Mouse (Mus musculus): Measurements from ENCODE around the gene Gltp.

Gene Gltp

DNA sequence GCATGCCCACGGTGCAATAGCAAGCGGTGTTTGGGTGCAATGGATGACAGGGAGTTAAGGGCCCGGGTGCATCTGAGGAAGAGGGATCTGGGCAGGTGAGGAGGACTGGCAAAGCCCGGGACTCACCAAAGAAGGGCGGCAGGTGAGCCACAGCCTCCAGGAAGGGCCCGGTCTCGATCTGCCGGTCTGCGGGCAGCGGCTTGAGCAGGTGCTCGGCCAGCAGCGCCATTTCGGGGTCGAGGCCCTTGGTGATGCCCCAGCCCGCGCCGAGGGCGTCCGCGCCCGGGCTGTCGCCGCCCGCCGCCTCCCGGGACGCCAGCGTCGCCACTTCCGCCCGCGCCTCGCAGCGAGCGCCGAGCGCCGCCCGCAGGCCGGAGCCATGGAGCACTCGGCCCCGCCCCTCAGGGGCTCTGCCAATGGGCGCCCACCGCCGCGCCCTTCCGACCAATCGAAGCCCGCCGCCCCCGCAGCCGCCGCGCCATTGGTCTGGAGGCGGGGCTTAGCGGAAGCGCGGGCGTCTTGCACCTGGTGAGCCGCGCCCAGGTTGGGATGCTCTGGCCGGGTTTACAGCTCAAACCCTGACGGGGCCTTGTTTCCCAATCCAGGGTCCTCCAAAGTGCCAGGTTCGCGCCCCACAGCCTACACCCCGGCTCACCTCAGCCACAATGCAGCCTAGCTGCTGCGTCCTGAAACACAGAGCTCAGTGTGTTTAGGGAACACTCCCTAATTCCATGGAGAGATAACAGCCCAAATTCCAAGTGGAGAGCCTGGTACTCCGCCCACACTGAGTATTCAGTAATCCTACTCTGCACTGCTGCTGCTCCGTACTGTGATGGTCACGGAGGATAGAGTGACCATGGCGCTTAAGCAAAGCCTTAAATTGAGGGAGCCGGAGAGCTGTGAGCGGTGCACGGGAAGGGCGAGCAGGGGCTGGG lies at the start of gene Gltp:
Gene Gltp, minus strand, starts transcription at position 352 of the 935 bp plus-strand sequence.
- peak; percentile 85 for ATAC-seq (ENCODE audit: insufficient number of reproducible peaks, low FRiP score, low TSS enrichment)

DNA sequence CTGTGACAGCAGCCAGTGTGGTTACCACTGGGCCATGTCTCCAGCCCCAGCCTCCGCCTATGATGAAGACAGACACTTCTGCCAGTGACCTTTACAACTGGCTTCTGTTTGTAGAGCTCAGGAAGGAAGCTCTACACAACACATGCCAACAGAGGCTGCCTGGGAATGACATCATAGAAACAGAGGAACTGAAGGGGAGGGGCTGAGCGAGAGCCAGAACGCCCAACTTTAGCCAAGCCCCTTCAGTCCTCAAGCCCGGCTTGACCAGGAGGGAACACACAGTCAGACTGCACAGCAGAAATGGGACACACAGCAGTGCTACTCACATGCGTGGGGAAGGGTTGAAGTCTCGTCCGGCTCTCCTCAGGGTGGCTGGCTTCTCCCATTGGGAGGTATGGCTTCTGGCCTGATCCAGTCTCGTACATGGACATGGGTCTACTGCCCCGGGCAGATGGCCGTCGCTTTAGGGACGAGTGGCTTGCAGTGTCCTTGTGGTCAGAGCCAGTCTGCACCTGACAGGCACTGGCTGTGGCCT lies 48.0 kb upstream of the Gltp start:
- ATAC-seq (ENCODE audit: insufficient number of reproducible peaks, low FRiP score, low TSS enrichment) = peak; percentile 42; the same call in 1 of the 2 replicates

GRCm38 (mm10) chr5:114737090-114737887 lies 46.5 kb upstream of the Gltp start:
- no peak for ATAC-seq (ENCODE audit: insufficient number of reproducible peaks, low FRiP score, low TSS enrichment)

- no peak for ATAC-seq (ENCODE audit: insufficient number of reproducible peaks, low FRiP score, low TSS enrichment)
Observed at GRCm38 (mm10) chr5:114733606-114734005, 42.8 kb upstream of the Gltp start.

- ATAC-seq (ENCODE audit: insufficient number of reproducible peaks, low FRiP score, low TSS enrichment) = no peak
Observed at GRCm38 (mm10) chr5:114731969-114732368, 41.2 kb upstream of the Gltp start.

DNA sequence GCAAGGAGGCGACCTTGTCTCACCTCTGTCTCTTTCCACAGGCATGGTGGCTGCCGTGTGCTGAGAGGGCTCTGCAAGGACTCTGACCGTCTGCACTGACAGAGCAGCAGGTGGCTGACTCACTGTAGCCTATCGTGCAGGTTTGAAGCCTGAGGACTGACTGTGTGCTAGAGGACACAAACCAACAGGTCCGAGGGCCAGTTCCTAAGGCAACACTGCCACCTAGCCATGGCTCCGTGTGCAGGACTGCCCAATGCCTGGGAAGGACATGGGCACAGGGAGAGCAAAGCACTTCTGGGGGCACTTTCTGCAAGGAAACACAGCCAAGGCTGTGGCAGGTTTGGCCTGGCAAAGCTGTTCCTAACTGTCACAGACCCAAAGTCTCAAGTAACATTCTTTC lies 40.7 kb upstream of the Gltp start:
- ATAC-seq (ENCODE audit: insufficient number of reproducible peaks, low FRiP score, low TSS enrichment) = no peak

DNA sequence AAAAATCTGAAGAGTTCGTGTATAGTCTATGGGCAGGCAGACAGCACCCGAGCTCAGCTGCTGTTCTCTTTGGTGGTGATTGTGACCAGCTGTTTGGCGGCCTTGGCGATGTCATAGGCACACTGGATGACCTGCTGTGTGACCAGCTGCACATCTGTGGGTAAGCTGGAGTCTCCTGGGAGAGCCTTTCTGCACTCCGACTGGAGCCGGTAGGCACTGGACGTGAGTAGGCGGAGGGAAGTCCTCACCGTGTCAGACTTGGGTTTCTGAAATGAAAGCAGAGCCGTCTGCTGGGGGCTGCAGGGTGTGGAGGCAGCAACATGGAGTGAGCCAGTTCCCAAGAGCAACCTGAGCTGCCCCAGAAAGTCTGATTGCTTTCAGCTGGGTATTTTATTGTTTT lies 39.3 kb upstream of the Gltp start:
- no peak for ATAC-seq (ENCODE audit: insufficient number of reproducible peaks, low FRiP score, low TSS enrichment)

- ATAC-seq (ENCODE audit: insufficient number of reproducible peaks, low FRiP score, low TSS enrichment) = no peak
Observed at GRCm38 (mm10) chr5:114728160-114728559, 37.4 kb upstream of the Gltp start.

DNA sequence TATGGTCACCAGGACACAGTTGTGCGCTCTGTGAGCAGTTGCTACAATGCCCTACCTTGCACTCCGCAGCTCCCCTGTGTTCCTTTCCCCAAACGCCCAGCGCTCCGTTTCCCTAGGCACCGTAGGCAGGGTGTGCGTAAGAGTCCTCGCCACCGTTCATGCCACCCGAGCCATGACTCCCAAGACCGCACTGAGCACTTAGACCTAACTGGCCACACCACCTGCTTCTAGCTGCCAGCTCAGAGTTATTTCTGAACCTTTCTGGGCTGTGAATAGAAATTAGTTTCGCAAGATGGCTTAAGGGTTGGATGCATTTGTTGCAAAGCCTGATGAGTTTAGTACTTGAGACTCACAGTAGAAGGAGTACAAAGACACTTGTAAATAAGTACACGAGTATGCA lies 32.1 kb upstream of the Gltp start:
- no peak for ATAC-seq (ENCODE audit: insufficient number of reproducible peaks, low FRiP score, low TSS enrichment)

DNA sequence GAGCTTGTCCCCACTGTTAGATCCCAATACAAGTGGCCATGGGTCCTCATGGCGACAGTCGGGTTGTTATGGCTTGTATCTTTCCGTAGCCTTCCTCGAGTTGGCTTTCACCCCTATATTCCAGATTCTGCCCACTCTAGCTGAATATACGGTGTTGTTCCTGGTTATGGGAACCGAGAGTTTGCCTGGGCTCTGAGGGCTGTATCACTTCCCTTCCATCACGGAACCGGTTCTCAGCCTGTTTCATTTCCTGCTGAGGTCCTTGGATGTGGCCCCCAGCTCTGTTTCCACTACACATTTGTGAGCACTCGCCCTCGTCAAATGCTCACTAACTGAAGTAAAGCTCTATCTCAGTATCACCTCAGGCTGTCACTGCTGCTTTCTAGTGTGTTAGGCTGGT lies 31.2 kb upstream of the Gltp start:
- no peak for ATAC-seq (ENCODE audit: insufficient number of reproducible peaks, low FRiP score, low TSS enrichment)

- no peak for ATAC-seq (ENCODE audit: insufficient number of reproducible peaks, low FRiP score, low TSS enrichment)
Observed at GRCm38 (mm10) chr5:114720784-114721183, 30.0 kb upstream of the Gltp start.

- ATAC-seq (ENCODE audit: insufficient number of reproducible peaks, low FRiP score, low TSS enrichment) = no peak
Observed at GRCm38 (mm10) chr5:114719928-114720270, 29.1 kb upstream of the Gltp start.

GRCm38 (mm10) chr5:114719003-114719927 lies 28.5 kb upstream of the Gltp start:
- ATAC-seq (ENCODE audit: insufficient number of reproducible peaks, low FRiP score, low TSS enrichment) = peak; percentile 58; the same call in 1 of the 2 replicates

DNA sequence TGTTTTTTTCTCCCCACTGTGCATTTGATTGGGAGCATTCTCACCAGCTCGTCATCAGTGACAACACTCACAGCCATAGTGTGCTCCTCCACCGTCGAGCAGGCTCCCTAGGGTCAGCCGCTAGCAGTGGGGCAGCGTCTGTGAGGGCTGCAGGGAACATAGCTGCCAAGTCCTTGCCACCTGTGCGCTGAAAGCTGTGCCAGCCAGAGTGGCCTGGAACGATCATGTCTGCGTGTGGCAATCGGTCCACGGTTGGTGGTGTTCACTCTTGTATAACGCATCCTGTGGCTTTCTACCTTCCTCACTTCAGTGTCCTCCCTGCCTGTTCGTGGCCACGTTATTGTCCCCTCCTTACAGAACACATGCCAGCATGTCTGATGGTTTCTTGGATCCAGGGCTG lies 27.7 kb upstream of the Gltp start:
- ATAC-seq (ENCODE audit: insufficient number of reproducible peaks, low FRiP score, low TSS enrichment) = peak; percentile 71

DNA sequence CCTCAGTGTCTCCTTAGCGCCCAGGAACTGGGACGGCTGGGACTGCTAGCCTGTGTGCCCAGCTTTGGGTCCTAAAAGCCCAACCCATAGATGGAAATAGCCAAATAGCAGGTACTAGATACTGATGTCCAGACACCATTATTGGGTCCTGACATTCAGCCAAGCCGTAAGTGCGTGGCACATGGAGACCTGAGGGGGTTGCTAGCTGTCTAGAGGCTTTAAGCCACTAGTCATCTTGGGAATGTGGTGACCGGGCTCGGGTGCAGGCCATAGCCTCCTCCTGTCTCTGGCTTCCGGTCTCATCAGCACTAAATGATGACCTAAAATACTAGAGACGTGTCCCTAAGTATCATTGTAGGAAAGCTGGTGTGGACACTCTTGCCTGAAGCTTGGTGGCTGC lies 27.2 kb upstream of the Gltp start:
- no peak for ATAC-seq (ENCODE audit: insufficient number of reproducible peaks, low FRiP score, low TSS enrichment)

GRCm38 (mm10) chr5:114717292-114717691 lies 26.5 kb upstream of the Gltp start:
- no peak for ATAC-seq (ENCODE audit: insufficient number of reproducible peaks, low FRiP score, low TSS enrichment)

DNA sequence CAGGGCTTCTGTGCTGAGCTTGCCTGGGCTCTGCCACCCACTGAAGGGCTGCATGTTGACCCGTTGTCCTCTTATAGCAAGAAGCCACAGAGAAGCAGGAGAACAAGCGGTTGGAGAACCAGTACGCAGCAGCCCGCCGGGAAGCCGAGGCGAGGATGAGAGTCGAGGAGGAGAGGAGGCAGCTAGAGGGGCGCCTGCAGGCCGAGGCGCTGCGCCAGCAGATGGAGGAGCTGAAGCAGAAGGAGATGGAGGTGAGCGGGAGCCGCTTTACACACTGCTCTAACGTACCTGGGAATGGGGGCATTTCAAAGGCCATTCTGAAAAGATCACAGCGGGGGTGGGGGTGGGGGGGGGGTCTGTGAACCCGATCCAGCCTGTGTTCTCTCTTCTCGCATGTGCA lies 23.8 kb upstream of the Gltp start:
- ATAC-seq (ENCODE audit: insufficient number of reproducible peaks, low FRiP score, low TSS enrichment) = no peak

DNA sequence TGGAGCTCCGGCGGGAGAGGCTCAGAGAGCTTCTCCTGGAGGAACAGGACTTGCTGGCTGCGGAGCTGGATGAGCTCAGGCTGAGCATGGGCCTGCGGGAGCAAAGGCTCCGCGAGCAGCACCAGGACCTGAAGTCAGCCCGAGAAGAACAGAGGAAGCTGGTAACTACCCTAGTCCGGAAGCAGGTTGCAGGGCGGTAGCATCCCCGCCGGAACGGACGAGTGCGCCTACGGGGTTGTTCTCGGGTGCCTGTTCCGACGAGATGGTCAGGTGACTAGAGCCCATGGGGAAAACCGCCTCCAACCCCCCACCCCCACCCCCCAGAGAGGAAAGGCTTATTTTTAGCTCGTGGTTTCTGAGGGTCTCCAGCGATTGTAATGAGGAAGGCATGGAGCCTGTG lies 18.6 kb upstream of the Gltp start:
- ATAC-seq (ENCODE audit: insufficient number of reproducible peaks, low FRiP score, low TSS enrichment) = no peak

DNA sequence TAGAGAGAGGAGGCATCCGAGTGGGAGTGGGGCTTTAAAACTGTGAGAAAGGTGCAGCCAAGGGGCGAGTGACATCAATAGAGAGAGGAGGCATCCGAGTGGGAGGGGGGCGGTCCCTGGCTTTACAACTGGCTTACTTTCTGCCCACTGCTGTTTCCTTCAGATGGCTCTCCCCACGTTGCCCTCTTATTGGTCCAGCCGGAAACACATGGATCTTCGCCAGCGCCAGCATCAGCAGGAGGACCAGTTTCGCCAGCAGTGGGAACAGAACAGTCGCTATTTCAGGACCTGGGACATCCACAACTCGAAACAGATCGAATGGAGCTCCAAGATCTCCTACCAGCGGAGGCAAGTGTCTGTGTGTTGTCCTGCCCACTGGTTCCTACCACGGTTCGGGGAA lies 17.7 kb upstream of the Gltp start:
- no peak for ATAC-seq (ENCODE audit: insufficient number of reproducible peaks, low FRiP score, low TSS enrichment)

Measured in cerebellum, adult (tissue).